Mouse (Mus musculus) C2C12 (cell line): ENCODE measurements around the gene Sh3gl1. TPM values are rescaled to one million over a fixed set of nuclear protein-coding genes. Genes with fewer than 3 reads are reported as not detected.

Experiments
- H3K27me3 ChIP-seq: one replicate; pipeline ENCODE4 v1.6.1; 2011; ENCODE audit not compliant: control insufficient read depth, insufficient read depth, insufficient read length
- H3K36me3 ChIP-seq: one replicate; pipeline ENCODE4 v1.6.1; 2011; ENCODE audit not compliant: control insufficient read depth, insufficient read depth
- H3K4me3 ChIP-seq: one replicate; pipeline ENCODE4 v1.5.1; 2011; ENCODE audit warnings: mild to moderate bottlenecking, control low read depth; ENCODE audit not compliant: poor library complexity, insufficient read depth, severe bottlenecking
- H3K79me2 ChIP-seq: one replicate; pipeline ENCODE4 v1.6.1; 2011; ENCODE audit not compliant: control insufficient read depth, insufficient read depth
- H3K79me3 ChIP-seq: one replicate; pipeline ENCODE4 v1.6.1; 2011; ENCODE audit warnings: low read depth, control low read depth
- H3ac ChIP-seq: one replicate; pipeline ENCODE3; 2011; ENCODE audit warnings: low read depth; ENCODE audit not compliant: control insufficient read depth, insufficient read length
- CEBPB ChIP-seq: IDR thresholded peaks from one replicate; pipeline ENCODE4 v1.6.1; 2011; ENCODE audit warnings: low read depth, mild to moderate bottlenecking, control low read depth, moderate library complexity
- CTCF ChIP-seq: IDR thresholded peaks from one replicate; pipeline ENCODE4 v1.5.1; 2011; ENCODE audit not compliant: control insufficient read depth, insufficient read depth, insufficient read length
- FOSL1 ChIP-seq: IDR thresholded peaks from one replicate; pipeline ENCODE4 v1.8.0; 2011; ENCODE audit warnings: mild to moderate bottlenecking, low read length; ENCODE audit not compliant: poor library complexity, insufficient read depth, severe bottlenecking
- MAX ChIP-seq: IDR thresholded peaks from one replicate; pipeline ENCODE4 v1.6.1; 2011; ENCODE audit warnings: mild to moderate bottlenecking, control low read depth
- MYOD1 ChIP-seq: IDR thresholded peaks from one replicate; pipeline ENCODE4 v1.6.1; 2011; ENCODE audit warnings: low read depth; ENCODE audit not compliant: control insufficient read depth, insufficient read length
- MYOG ChIP-seq: IDR thresholded peaks from one replicate; pipeline ENCODE4 v1.6.1; 2011; ENCODE audit not compliant: control insufficient read depth, insufficient read length; ENCODE audit errors: extremely low read depth
- USF1 ChIP-seq: IDR thresholded peaks from one replicate; pipeline ENCODE4 v1.6.1; 2011; ENCODE audit warnings: low read depth, mild to moderate bottlenecking, control low read depth, moderate library complexity
- polyA plus RNA-seq: library from polyadenylated mRNA; unstranded; fragments of >200 nt; fragmentation: generic; extraction: Trizol; gene quantifications from one replicate; pipeline ENCODE4 v1.2.1, GENCODE M21; 2012; ENCODE audit warnings: missing spikeins

The Sh3gl1 gene
- polyA plus RNA-seq, 1 experiment: 83.9 TPM

DNA sequence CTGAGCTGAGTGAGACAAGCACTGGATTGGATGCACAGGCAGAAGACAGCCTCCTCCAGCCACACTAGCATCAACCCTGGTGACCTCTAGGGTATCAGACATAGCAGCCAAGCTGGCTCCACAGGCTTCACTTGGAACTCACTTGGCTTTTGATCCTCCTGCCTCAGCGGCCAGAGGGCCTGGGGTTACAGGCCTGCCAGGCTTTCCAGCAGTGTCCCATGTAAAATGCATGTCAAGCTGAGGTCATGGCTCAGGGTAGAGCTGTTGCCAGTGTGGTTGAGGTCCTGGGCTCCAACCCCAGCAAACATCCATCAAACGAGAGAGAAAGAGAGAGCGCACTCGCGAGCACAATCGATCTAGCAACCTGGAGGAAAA lies 1.7 kb downstream of the Sh3gl1 start:
- no peaks in the 10 kb centered on the region for H3K27me3 ChIP-seq
- peak overlapping the region; percentile 99 for H3ac ChIP-seq
- peaks cover 58% of the 10 kb centered on the region for H3K79me3 ChIP-seq
- peaks cover 19% of the 10 kb centered on the region for H3K36me3 ChIP-seq
- TF ChIP-seq MYOD1 (no peak), CTCF (no peak), MAX (no peak), CEBPB (no peak), FOSL1 (no peak), USF1 (no peak), MYOG (no peak)
- peaks cover 67% of the 10 kb centered on the region for H3K79me2 ChIP-seq
- no peak overlapping the region for H3K4me3 ChIP-seq

GRCm38 (mm10) chr17:56034040-56034725 lies 2.3 kb downstream of the Sh3gl1 start:
- peak overlapping the region; percentile 99 for H3ac ChIP-seq
- TF ChIP-seq MYOG: no peak
- TF ChIP-seq USF1: no peak
- TF ChIP-seq FOSL1: no peak
- no peaks in the 10 kb centered on the region for H3K27me3 ChIP-seq
- H3K79me3 ChIP-seq: peaks cover 63% of the 10 kb centered on the region
- H3K4me3 ChIP-seq: no peak overlapping the region
- H3K36me3 ChIP-seq: peaks cover 24% of the 10 kb centered on the region
- peaks cover 73% of the 10 kb centered on the region for H3K79me2 ChIP-seq

DNA sequence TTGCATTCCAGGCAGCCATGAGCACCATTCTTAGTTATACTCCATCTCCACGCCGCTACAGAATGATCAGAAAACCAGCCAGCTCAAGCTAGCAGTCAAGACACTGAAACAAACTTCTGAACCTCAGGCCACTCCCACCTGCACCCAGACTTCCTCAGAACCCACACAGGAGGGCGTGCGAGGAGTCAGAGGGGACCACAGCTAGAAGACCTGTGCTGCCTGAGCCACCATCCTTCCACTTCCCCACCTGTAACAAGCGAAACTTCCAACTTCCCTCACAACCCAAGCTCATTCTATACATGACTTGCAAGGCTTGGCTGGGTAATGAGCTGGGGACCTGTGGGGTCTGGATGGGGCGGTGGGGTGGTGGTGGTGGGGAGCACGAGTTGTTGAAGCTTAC lies 3.6 kb downstream of the Sh3gl1 start:
- Histone ChIP-seq H3K79me2 (peaks cover 86% of the 10 kb centered on the region), H3K36me3 (peaks cover 34% of the 10 kb centered on the region), H3K27me3 (no peaks in the 10 kb centered on the region), H3K79me3 (peaks cover 75% of the 10 kb centered on the region), H3ac (peak overlapping the region; percentile 40), H3K4me3 (no peak overlapping the region)
- TF ChIP-seq MYOD1 (no peak), MYOG (no peak), MAX (no peak), FOSL1 (no peak), CEBPB (no peak), USF1 (no peak), CTCF (no peak)

- peaks cover 92% of the 10 kb centered on the region for H3K79me2 ChIP-seq
- peaks cover 78% of the 10 kb centered on the region for H3K79me3 ChIP-seq
- no peaks in the 10 kb centered on the region for H3K27me3 ChIP-seq
- no peak overlapping the region for H3K4me3 ChIP-seq
- TF ChIP-seq CTCF (no peak), FOSL1 (no peak), CEBPB (no peak), USF1 (no peak), MAX (no peak), MYOG (no peak), MYOD1 (no peak)
- H3K36me3 ChIP-seq: peaks cover 34% of the 10 kb centered on the region
- peak overlapping the region; percentile 50 for H3ac ChIP-seq
These were observed 4.2 kb downstream of the Sh3gl1 start for GRCm38 (mm10) chr17:56032127-56032733.

DNA sequence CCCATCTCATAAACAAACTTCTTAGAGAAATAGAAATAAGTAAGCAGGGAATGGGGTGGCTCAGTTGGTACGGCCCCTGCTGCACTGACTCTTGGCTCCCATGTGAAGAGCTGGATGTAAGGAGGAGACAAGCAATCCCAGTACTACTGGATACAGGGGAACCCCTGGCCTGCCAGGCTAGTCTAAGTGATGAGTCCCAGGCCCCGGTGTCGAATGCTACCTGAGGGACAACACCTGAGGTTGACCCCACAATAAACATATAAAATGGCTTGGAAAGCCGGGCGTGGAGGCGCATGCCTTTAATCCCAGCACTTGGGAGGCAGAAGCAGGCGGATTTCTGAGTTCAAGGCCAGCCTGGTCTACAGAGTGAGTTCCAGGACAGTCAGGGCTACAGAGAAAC lies 5.0 kb downstream of the Sh3gl1 start:
- Histone ChIP-seq H3K79me2 (peaks cover 99% of the 10 kb centered on the region), H3K36me3 (peaks cover 34% of the 10 kb centered on the region)
- TF ChIP-seq MYOG: no peak
- TF ChIP-seq CTCF: no peak
- no peak for TF ChIP-seq MAX
- TF ChIP-seq USF1: no peak
- no peak for TF ChIP-seq CEBPB
- TF ChIP-seq MYOD1: no peak
- no peak for TF ChIP-seq FOSL1

DNA sequence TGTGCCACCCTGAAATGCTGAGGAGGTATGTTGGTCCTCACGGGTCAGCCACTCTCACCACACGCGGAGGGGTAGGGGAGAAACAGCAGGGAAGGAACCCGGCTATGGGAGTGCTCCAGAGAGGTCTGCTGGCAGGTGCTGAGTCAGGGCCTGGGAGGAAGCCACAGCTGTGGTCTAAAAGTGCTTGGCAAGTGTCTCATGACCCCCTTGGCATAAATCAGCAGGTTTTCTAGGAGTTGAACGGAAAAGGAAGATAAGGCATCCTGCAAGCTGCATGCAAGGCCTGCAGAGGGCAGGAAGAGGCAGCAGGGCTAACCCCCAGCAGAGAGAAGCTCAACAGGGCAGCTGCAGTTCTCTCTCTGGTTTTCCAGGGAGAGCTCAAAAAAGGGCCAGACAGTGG lies 5.5 kb downstream of the Sh3gl1 start:
- Histone ChIP-seq H3K4me3 (no peak overlapping the region), H3K79me2 (peaks cover 96% of the 10 kb centered on the region), H3K36me3 (peaks cover 34% of the 10 kb centered on the region), H3ac (peak overlapping the region; percentile 15), H3K79me3 (peaks cover 78% of the 10 kb centered on the region), H3K27me3 (no peaks in the 10 kb centered on the region)
- TF ChIP-seq USF1: no peak
- peak; percentile 2 for TF ChIP-seq CTCF
- peak; percentile 46 for TF ChIP-seq MYOD1

More for the DNA sequence above, 5.0 kb downstream of the Sh3gl1 start:
- peaks cover 78% of the 10 kb centered on the region for H3K79me3 ChIP-seq
- no peak overlapping the region for H3ac ChIP-seq
- no peaks in the 10 kb centered on the region for H3K27me3 ChIP-seq
- H3K4me3 ChIP-seq: no peak overlapping the region
